Mouse (Mus musculus) cerebellum, adult 11-12 months (tissue): Measurements from ENCODE around the gene Tmem219.

ENCODE experiments used
- DNase-seq: peaks from one replicate; pipeline ENCODE4 v3.0.0; 2022

The Tmem219 gene

DNA sequence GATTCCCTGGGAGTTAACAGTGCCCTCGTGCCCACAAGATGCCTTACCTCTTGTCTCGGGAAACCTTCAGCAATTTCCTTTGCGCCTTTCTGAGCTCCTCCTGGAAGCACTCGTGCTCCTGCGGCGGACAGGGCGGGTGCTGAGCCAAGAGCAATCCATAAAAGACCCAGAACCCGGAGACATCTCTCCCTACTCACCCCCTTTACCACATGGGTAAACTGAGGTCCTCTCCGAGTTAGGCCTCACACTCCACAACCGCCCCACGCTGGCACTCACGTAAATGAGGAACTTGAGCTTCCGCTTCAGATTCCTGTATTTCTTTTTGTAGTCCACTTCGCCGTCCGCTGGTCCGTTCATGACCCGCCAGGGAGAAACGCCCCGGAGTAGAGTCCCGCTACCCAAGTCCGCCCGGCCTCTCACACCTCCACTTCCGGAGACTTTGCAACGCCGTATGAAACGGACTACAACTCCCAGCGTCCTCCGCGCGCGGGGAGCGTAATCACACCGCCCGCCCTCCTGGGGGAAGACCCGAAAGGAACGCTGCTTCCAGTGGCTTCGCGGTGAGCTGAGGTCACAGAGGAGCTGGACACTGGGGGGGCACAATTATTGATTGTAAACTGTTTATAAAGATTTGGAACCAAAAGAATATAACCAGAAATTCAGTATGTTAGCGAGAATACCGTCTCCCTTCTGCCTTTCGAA is 61.1 kb downstream of the Tmem219 start, which contains the start of gene Hirip3:
Gene Hirip3 (plus strand): TSS at position 544 of the 702 bp plus-strand sequence.
- peak; percentile 93 for DNase-seq

DNA sequence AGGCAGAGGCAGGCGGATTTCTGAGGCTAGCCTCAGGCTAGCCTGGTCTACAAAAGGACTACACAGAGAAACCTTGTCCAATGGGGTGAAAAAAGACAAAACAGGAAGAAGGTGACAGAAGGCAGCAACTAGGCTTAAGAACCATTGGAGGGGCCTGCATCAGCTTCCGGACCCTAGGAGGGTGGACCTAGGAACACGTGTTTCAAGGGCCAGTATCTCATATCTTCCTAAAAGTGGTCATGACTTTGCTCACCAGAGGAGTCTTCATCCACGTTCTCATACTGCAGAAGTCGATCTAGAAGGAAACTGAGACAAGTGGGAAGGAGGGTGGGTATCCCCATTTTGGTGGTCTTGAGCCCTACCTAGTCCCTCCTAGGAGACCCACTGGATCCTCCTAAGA is 61.7 kb downstream of the Tmem219 start:
- DNase-seq, result no peak

DNA sequence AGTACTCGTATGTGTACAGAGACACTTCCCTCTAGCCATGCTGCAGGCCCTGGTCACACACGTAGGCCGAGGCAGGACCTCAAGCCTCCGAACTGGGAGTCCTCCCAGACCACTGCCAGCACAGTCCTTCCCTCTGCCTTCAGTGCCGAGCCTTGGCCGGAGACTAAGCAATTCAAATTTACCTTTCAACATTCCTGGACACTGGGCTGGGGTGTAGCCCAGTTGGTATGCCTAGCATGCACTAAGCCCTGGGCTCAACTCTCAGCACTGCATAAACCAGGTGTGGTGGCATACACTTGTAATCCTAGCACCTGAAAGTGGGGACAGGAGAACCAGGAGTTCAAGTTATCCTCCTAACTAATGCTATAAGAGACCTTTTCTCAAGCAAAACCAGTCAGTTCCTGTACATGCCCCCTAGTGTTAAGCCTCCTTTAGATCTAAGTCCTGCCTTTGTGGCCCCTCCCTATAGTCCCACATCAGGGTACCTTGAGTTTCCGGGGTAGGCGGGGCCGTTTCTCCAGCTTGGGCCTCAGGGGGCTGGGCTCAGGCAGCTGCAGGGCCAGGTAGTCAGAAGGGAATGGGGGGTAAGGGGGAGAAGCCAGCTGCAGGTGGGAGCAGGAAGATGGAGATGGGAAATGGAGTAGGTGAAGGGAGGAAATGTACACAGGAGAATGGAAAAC is 65.8 kb downstream of the Tmem219 start:
- DNase-seq, result no peak

DNA sequence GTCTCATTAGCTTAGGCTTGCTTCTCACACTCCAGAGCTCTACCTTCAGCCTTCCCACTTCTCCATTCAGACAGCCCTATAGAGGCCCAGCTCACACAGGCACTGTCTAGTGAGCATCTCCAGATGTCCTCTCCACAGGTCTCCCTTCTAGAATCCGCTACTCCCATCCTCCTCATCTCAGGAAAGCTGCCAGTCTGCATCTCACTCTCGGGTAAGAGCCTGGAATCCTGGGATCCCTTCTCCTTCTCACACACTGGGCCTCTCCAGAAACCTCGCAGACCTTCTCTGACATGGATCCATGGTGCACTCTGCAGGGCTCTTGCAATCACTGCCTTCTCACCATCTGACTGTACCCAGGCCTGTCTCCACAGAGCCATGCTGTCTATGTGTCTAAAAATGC is 67.1 kb downstream of the Tmem219 start:
- peak; percentile 69 for DNase-seq

DNA sequence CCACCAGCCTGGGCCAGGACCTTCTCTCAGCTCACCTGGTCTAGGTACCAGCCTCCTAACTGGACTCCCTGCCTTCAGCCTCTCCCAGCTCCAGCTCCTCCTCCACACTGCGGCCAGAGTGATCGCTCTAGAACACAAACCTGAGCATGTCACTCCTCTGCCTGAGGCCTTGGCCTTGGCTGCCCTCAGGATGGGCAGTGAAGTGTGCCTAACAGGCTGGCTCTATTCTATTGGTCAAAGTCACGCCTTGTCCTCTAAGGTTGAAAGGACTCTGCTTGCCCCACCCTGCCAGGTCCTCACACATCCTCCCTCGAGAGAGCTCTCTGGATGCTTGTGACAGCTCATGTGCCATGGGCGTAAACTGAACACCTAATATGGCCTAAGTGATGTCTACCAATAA is 69.3 kb downstream of the Tmem219 start:
- no peak for DNase-seq

DNA sequence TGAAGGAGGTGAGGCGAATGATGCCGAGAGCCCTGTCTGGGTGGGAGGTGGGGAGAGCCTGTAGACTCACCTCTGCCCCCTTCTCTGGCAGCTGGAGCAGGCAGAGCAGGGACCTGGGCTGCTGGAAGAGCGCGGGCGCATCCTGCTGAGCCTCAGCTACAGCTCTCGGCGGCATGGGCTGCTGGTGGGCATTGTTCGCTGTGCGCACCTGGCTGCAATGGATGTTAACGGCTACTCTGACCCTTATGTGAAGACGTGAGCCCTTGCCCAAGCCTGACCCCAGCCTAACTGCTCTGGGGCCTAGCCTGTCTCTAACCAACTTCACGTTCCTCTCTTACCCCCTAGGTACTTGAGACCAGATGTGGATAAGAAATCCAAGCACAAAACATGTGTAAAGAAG is 71.5 kb downstream of the Tmem219 start:
- no peak for DNase-seq

DNA sequence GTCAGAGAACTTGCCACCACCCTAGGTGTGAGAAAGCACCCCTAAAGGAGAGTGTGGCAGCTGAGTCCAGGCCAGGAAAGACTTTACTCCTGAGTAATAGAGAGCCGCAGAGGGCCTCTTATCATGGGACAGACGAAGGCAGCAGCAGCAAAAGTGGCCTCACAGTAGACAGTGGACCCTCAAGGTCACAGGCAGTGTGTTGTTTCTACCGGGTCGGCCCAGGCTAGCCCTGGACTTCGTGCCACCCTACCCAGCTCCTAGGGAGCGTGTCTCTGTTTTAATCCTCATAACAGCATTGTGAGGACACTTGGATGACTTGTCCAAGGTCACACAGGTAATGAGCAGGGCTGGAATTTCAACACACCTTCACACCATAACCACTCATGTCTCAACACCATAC is 72.6 kb downstream of the Tmem219 start:
- DNase-seq, result no peak

DNA sequence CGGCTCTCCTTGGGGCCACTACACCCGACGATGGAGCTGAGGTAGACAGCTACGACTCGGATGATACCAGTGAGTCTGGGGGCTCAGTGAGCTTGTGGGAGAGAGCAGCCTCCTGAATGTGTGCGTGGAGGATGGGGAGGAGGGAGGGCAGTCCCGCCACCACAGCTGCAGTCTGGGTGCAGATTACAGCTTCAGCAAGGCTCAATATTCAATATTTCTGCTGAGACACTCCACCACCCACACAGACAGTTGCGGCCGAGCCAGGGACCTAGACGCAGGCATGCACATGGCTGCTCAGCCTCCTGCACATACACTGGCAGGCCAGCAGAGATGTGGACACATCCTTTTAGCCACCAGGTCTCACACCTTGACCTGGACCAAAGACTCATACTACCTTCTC is 73.9 kb downstream of the Tmem219 start:
- peak; percentile 12 for DNase-seq

DNA sequence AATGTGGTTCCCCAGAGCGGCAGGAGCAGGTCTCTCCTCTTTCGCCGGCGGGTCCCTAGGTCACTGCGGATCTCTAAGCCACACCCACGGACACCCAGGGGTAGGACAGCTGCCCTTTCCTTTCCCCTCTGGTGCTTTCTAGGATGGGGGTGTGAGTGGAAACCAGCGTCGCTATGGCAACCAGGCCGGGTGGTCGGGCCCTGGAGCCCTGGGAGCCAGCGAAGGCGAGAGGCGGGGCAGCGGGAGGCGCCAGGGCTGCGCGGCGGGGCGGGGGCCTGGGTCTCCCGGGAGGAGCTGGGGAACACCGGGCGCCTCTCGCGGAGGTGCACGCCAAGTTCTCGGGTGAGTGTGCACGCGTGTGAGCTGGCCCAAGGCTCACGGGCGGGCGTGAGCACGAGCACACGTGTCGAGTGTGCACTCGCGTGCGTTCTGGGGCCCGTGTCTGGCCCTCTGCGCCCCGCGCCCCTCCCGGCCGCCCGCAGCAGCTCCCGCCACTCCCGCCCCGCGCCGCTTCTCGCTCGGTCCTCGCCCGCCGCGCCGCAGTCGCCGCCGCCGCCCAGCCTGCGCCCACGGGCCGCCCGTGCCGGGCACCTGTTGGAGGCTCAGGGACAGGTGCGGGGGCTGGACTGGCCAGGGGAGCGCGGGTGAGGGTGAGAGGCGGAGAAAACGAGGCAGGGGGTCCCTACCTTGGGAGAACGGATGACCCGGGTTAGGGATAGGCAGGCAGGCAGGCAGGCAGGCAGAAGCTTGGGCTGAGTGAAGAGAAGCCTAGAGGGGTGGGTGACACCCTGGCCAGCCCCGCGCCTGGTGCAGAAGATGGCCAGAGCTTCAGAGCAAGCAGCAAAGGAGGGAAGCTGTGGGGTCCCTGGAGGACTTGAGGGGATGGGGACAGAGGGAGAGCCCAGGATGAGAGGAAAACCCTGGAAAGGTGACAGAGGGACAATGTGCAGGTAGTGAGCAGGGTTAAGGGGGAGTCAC is 75.0 kb downstream of the Tmem219 start:
- DNase-seq, result peak; percentile 23

DNA sequence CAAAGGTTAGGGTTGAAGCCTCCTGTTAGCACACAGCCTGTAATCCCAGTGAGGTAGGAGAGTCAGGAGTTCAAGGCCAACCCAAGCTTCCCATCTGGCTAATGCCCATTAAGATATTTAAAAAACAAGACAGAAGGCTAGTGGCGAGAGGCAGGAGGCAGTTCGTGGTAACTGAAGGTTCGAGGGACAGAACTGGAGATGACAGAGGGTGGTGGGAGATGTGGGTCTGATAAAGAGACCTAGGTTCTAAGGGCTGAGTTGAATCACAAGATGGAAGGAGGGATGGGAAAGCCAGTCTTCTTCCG is 75.6 kb downstream of the Tmem219 start, which contains the start of gene Doc2a:
Gene Doc2a (plus strand): TSS at position 301 of the 305 bp plus-strand sequence.
- no peak for DNase-seq

DNA sequence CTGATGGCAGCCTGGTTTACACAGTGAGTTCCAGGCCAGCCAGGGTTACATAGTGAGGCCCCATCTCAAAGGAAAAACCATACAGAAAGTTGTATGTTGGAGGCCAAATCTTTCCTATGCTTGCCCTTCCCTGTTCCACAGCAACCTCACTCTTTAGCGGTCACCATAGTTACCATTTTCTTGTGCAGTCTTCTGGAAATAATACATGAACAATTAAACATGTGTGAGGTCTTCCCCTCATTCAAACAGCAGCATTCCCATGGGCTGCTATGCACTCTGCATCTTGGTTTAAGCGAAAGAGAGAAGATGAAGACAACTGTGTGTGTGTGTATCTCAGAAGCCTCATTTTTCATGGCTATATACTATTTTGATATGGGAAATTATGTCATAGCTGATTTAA is 77.2 kb downstream of the Tmem219 start:
- no peak for DNase-seq

DNA sequence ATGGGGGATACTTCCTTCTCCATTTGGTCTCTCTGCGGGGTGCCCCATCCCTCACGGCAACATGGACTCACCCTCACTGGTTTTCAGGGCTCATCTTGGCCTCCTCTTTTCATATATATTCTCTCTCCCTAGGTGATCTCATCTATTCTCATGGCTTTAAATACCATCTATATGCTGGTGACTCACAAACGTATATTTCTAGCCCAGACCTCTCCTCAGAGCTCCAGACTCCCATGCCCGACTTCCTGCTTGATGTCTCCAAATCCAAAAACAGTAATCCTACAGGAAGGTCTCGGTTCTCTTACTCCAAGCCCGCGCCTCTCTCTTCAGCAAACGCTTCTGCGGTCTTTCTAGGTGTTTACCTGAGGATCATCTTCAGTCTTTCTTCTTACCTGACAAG is 79.4 kb downstream of the Tmem219 start:
- DNase-seq, result peak; percentile 0
